11 mouse cellular contexts compared by ENCODE assay signal in genomic region chr1:107565644-107566043, GRCm38 (mm10). TPM values are rescaled to one million over a fixed set of nuclear protein-coding genes. Genes with fewer than 3 reads are reported as not detected.
DNase-seq lines count a peak whose midpoint lies in the region; ATAC-seq and TF ChIP-seq lines count a peak whose summit lies in the region.
"Had no signal": no experiment of that assay in that cellular context is flagged by ENCODE, and none has a peak within 500 bp of the region (broad histone marks: within the 10 kb centered on the region; RNA-seq: fewer than 3 reads in every experiment).

No protein-coding gene starts in this region.

- H3K79me2 ChIP-seq in MEL (ENCODE audit: control insufficient read depth, insufficient read depth, low read length, poor library complexity): no peaks in the 10 kb centered on the region

- no peaks in the 10 kb centered on the region for H3K27me3 ChIP-seq in limb, embryonic 14.5 days (ENCODE audit: control insufficient read depth, insufficient read depth, low read length)
- no peaks in the 10 kb centered on the region for H3K27me3 ChIP-seq in limb, embryonic 10.5 days (ENCODE audit: low read depth, poor library complexity, severe bottlenecking)
- no peaks in the 10 kb centered on the region for H3K27me3 ChIP-seq in MEL (ENCODE audit: control insufficient read depth in 1 of 2, insufficient read depth in 2 of 2, low read length in 2 of 2)
- H3K27me3 ChIP-seq: limb, embryonic 15.5 days had no signal

- no peaks in the 10 kb centered on the region for H3K36me3 ChIP-seq in limb, embryonic 14.5 days (ENCODE audit: control insufficient read depth, insufficient read depth, low read length)
- no peaks in the 10 kb centered on the region for H3K36me3 ChIP-seq in limb, embryonic 10.5 days
- H3K36me3 ChIP-seq in MEL (ENCODE audit: control insufficient read depth in 1 of 2, insufficient read depth in 2 of 2, low read length in 2 of 2): no peaks in the 10 kb centered on the region
- H3K36me3 ChIP-seq: limb, embryonic 15.5 days had no signal

- H3K4me2 ChIP-seq in limb, embryonic 14.5 days (replicated peaks; ENCODE audit: low read depth, low read length, severe bottlenecking): no peak overlapping the region
- H3K4me2 ChIP-seq: limb, embryonic 15.5 days had no signal

- TF ChIP-seq EP300 in MEL (IDR thresholded peaks at IDR 0.05; ENCODE audit: low read depth in 1 of 2, low read length in 2 of 2): no peak

- no peaks in the 10 kb centered on the region for H3K4me1 ChIP-seq in limb, embryonic 14.5 days (ENCODE audit: control insufficient read depth, insufficient read depth, low read length)
- no peaks in the 10 kb centered on the region for H3K4me1 ChIP-seq in limb, embryonic 10.5 days
- no peaks in the 10 kb centered on the region for H3K4me1 ChIP-seq in MEL (ENCODE audit: control insufficient read depth in 1 of 2, insufficient read depth in 2 of 2, low read length in 2 of 2)
- H3K4me1 ChIP-seq: limb, embryonic 15.5 days had no signal

- H3K9ac ChIP-seq in limb, embryonic 14.5 days (ENCODE audit: low read depth, low read length, severe bottlenecking): no peak overlapping the region
- H3K9ac ChIP-seq in MEL (ENCODE audit: control insufficient read depth, low read depth, low read length, poor library complexity, severe bottlenecking): no peak overlapping the region
- H3K9ac ChIP-seq: limb, embryonic 15.5 days had no signal

- no peak overlapping the region for H3K4me3 ChIP-seq in gastrocnemius, adult 2 months
- H3K4me3 ChIP-seq in limb, embryonic 14.5 days (replicated peaks; ENCODE audit: low read length): no peak overlapping the region
- H3K4me3 ChIP-seq in limb, embryonic 10.5 days: no peak overlapping the region
- H3K4me3 ChIP-seq in MEL (ENCODE audit: control insufficient read depth in 1 of 2, insufficient read depth in 1 of 2, low read depth in 2 of 2, low read length in 2 of 2): no peak overlapping the region
- H3K4me3 ChIP-seq: limb, embryonic 15.5 days had no signal

- no peak for ATAC-seq in limb, embryonic 14.5 days (ENCODE audit: low FRiP score, low read depth)
- peak; percentile 72; the same call in 1 of the 2 replicates for ATAC-seq in common myeloid progenitor, adult 5-6 weeks (replicated peaks; ENCODE audit: low read depth, poor library complexity, severe bottlenecking)

- intact Hi-C loops in gastrocnemius, adult 2 months (cut with DNase I): loop anchor here (2.0 kb wide), 1 partner anchor 33 kb away; no protein-coding TSS in a partner anchor

- no peak for DNase-seq in gastrocnemius, adult 2 months
- no peak for DNase-seq in gastrocnemius, postnatal 25 days
- DNase-seq in limb, embryonic 14.5 days (ENCODE audit: low spot score): peak; percentile 25
- no peak for DNase-seq in limb, embryonic 10.5 days (ENCODE audit: low spot score)
- DNase-seq in MEL (ENCODE audit: low read depth, low spot score): no peak
- DNase-seq in ovary, postnatal 14 days (ENCODE audit: low spot score): no peak
- DNase-seq in T-cell, adult 2 months (ENCODE audit: low spot score): no peak
- DNase-seq: kidney, postnatal 4 days; thymus, postnatal 4 days had no signal

- no peak for TF ChIP-seq POLR2A in limb, embryonic 14.5 days (IDR thresholded peaks at IDR 0.05; ENCODE audit: borderline replicate concordance, extremely low read depth, insufficient read depth, insufficient read length)
- TF ChIP-seq POLR2A in MEL (IDR thresholded peaks at IDR 0.05; ENCODE audit: control insufficient read depth in 1 of 2, insufficient read depth in 1 of 2, low read depth in 1 of 2, low read length in 2 of 2, poor library complexity in 1 of 2): no peak

- TF ChIP-seq CTCF in gastrocnemius, adult 2 months (IDR thresholded peaks at IDR 0.05): peak; percentile 30
- peak in 1 of 3 experiments; percentile 28; a peak in 2 of 6 replicates for TF ChIP-seq CTCF in MEL (IDR thresholded peaks at IDR 0.05 in 2 of 3, conservative IDR thresholded peaks at IDR 0.05 in 1 of 3; ENCODE audit: control insufficient read depth in 1 of 3, insufficient read depth in 1 of 3, low read depth in 2 of 3, low read length in 3 of 3, poor library complexity in 1 of 3, severe bottlenecking in 1 of 3)

- H3K9me3 ChIP-seq in limb, embryonic 14.5 days (ENCODE audit: control insufficient read depth, low read length): no peaks in the 10 kb centered on the region
- H3K9me3 ChIP-seq in limb, embryonic 10.5 days (replicated peaks): no peaks in the 10 kb centered on the region
- H3K9me3 ChIP-seq in MEL (replicated peaks; ENCODE audit: insufficient read depth, low read length): no peaks in the 10 kb centered on the region
- H3K9me3 ChIP-seq: limb, embryonic 15.5 days had no signal

- peak; percentile 41 for TF ChIP-seq RAD21 in MEL (IDR thresholded peaks at IDR 0.05; ENCODE audit: low read depth, low read length)

- H3K27ac ChIP-seq in gastrocnemius, adult 2 months: no peak overlapping the region
- H3K27ac ChIP-seq in limb, embryonic 14.5 days (replicated peaks; ENCODE audit: low read depth, low read length): no peak overlapping the region
- no peak overlapping the region for H3K27ac ChIP-seq in limb, embryonic 10.5 days
- no peak overlapping the region for H3K27ac ChIP-seq in MEL (ENCODE audit: control insufficient read depth, low read depth, low read length)
- H3K27ac ChIP-seq: limb, embryonic 15.5 days had no signal

TF ChIP-seq in MEL, 35 proteins besides CTCF, POLR2A, EP300 and RAD21:
- TF ChIP-seq SMC3 (IDR thresholded peaks at IDR 0.05; ENCODE audit: low read depth, low read length) (peak; percentile 44), RCOR1 (IDR thresholded peaks at IDR 0.05; ENCODE audit: low read depth, low read length) (no peak)

RNA-seq across cellular contexts. Expression of gene Serpinb8, which starts 24.2 kb away (rescaled TPM):
- 1 to 10 TPM; 1.3 to 2.3 TPM for total RNA-seq in gastrocnemius, adult 2 months (2021)
- 1 to 10 TPM; 3.4 to 3.5 TPM for total RNA-seq in gastrocnemius, postnatal 25 days (2021)
- 1.5 and 2.6 TPM in 2 replicates for polyA plus RNA-seq in limb, embryonic 14.5 days (2012; rRNA removed)
- 5.6 and 8.1 TPM in 2 replicates for polyA plus RNA-seq in limb, embryonic 14.5 days (2014; fragmentation: Nextera tagmentation; extraction: Ambion mirVana)
- 0.15 and 0.36 TPM in 2 replicates for polyA plus RNA-seq in limb, embryonic 10.5 days (2016; fragmentation: Nextera tagmentation; extraction: Ambion mirVana)
- not detected in 2 replicates for total RNA-seq in MEL (2012; rRNA removed)
- polyA plus RNA-seq in MEL (2012; ENCODE audit: insufficient read depth in 1 of 2, insufficient read length in 2 of 2, low read depth in 1 of 2, low replicate concordance in 2 of 2, missing spikeins in 1 of 2): not detected
- 0.19 and 0.55 TPM in 2 replicates for total RNA-seq in common myeloid progenitor, adult 5-6 weeks (2017)

RNA-seq across cellular contexts. Expression of gene Serpinb2, which starts 54.4 kb away (rescaled TPM):
- total RNA-seq in gastrocnemius, adult 2 months (2021): not detected
- not detected for total RNA-seq in gastrocnemius, postnatal 25 days (2021)
- polyA plus RNA-seq in limb, embryonic 14.5 days (2012; rRNA removed): 0.14 and 1.1 TPM in 2 replicates
- 1.9 and 4.3 TPM in 2 replicates for polyA plus RNA-seq in limb, embryonic 14.5 days (2014; fragmentation: Nextera tagmentation; extraction: Ambion mirVana)
- polyA plus RNA-seq in limb, embryonic 10.5 days (2016; fragmentation: Nextera tagmentation; extraction: Ambion mirVana): 0.13 TPM in 1 of 2 replicates, not detected in the other
- not detected in 2 replicates for total RNA-seq in MEL (2012; rRNA removed)
- not detected for polyA plus RNA-seq in MEL (2012; ENCODE audit: insufficient read depth in 1 of 2, insufficient read length in 2 of 2, low read depth in 1 of 2, low replicate concordance in 2 of 2, missing spikeins in 1 of 2)
- total RNA-seq in common myeloid progenitor, adult 5-6 weeks (2017): not detected in 2 replicates
